Mouse (Mus musculus) MEL (cell line): Measurements from ENCODE around the gene Zfp362. TPM values are rescaled to one million over a fixed set of nuclear protein-coding genes. Genes with fewer than 3 reads are reported as not detected.

Experiments
- DNase-seq: peaks from one replicate; pipeline ENCODE4 v3.0.0; 2011; ENCODE audit warnings: low read depth, low spot score
- H3K27ac ChIP-seq: 2 replicates; pipeline ENCODE4 v1.5.1; 2012; ENCODE audit warnings: low read depth, mild to moderate bottlenecking, control low read depth, low read length, moderate library complexity; ENCODE audit not compliant: control insufficient read depth
- H3K27me3 ChIP-seq, 2 experiments: fragments of 150-350 bp in 1 of 2; sonication (generic) in 1 of 2; 2 replicates each; pipeline ENCODE4 v1.6.1; 2012; ENCODE audit warnings: low read length in 2 of 2, mild to moderate bottlenecking in 2 of 2, improper control_type of control experiment in 1 of 2, moderate library complexity in 1 of 2; ENCODE audit not compliant: insufficient read depth in 2 of 2, control insufficient read depth in 1 of 2
- H3K36me3 ChIP-seq, 2 experiments: 2 replicates each; pipeline ENCODE4 v1.6.1; 2012 to 2014; ENCODE audit warnings: low read length in 2 of 2, improper control_type of control experiment in 1 of 2, inconsistent platforms in 1 of 2, mild to moderate bottlenecking in 1 of 2; ENCODE audit not compliant: insufficient read depth in 2 of 2, control insufficient read depth in 1 of 2
- H3K4me1 ChIP-seq, 2 experiments: fragments of 150-350 bp in 1 of 2; sonication (generic) in 1 of 2; 2 replicates each; pipeline ENCODE4 v1.6.1; 2012; ENCODE audit warnings: low read length in 2 of 2, improper control_type of control experiment in 1 of 2, mild to moderate bottlenecking in 1 of 2; ENCODE audit not compliant: insufficient read depth in 2 of 2, control insufficient read depth in 1 of 2
- H3K4me3 ChIP-seq, 2 experiments: fragments of 150-350 bp in 1 of 2; sonication (generic) in 1 of 2; 2 replicates each; pipeline ENCODE4 v1.5.1; 2012; ENCODE audit warnings: low read depth in 2 of 2, low read length in 2 of 2, mild to moderate bottlenecking in 2 of 2, moderate library complexity in 2 of 2, control low read depth in 1 of 2, improper control_type of control experiment in 1 of 2; ENCODE audit not compliant: control insufficient read depth in 1 of 2, insufficient read depth in 1 of 2
- H3K79me2 ChIP-seq: 2 replicates; pipeline ENCODE4 v1.6.1; 2012; ENCODE audit warnings: mild to moderate bottlenecking, low read length, moderate library complexity; ENCODE audit not compliant: control insufficient read depth, poor library complexity, insufficient read depth
- H3K9ac ChIP-seq: 2 replicates; pipeline ENCODE4 v1.6.1; 2012; ENCODE audit warnings: low read depth, mild to moderate bottlenecking, control low read depth, low read length, moderate library complexity; ENCODE audit not compliant: control insufficient read depth, poor library complexity, severe bottlenecking
- H3K9me3 ChIP-seq: fragments of 150-350 bp; sonication (generic); replicated peaks from 2 replicates; pipeline ENCODE4 v1.6.1; 2012; ENCODE audit warnings: mild to moderate bottlenecking, low read length, improper control_type of control experiment, moderate library complexity; ENCODE audit not compliant: insufficient read depth
- BHLHE40 ChIP-seq: IDR thresholded peaks from 2 replicates; pipeline ENCODE4 v1.6.1; 2012; ENCODE audit warnings: low read depth, mild to moderate bottlenecking, inconsistent platforms, low read length, improper control_type of control experiment, borderline replicate concordance
- CHD2 ChIP-seq: IDR thresholded peaks from 2 replicates; pipeline ENCODE4 v1.6.1; 2011; ENCODE audit warnings: low read length, improper control_type of control experiment
- CTCF ChIP-seq, 3 experiments: IDR thresholded peaks in 2 of 3; conservative IDR thresholded peaks in 1 of 3; 2 replicates each; pipeline ENCODE4 v1.5.1; 2011 to 2012; ENCODE audit warnings: low read length in 3 of 3, low read depth in 2 of 3, mild to moderate bottlenecking in 2 of 3, improper control_type of control experiment in 1 of 3, inconsistent platforms in 1 of 3, mixed read lengths in 1 of 3, moderate library complexity in 1 of 3; ENCODE audit not compliant: control insufficient read depth in 1 of 3, insufficient read depth in 1 of 3, poor library complexity in 1 of 3, severe bottlenecking in 1 of 3
- E2F4 ChIP-seq: IDR thresholded peaks from 2 replicates; pipeline ENCODE4 v1.6.1; 2011; ENCODE audit warnings: low read depth, low read length, improper control_type of control experiment, borderline replicate concordance
- EP300 ChIP-seq, 2 experiments: IDR thresholded peaks; 2 replicates each; pipeline ENCODE4 v1.6.1; 2011; ENCODE audit warnings: improper control_type of control experiment in 2 of 2, low read length in 2 of 2, low read depth in 1 of 2, mild to moderate bottlenecking in 1 of 2
- ETS1 ChIP-seq: IDR thresholded peaks from 2 replicates; pipeline ENCODE4 v1.6.1; 2012; ENCODE audit warnings: low read depth, mild to moderate bottlenecking, inconsistent platforms, low read length, improper control_type of control experiment, moderate library complexity
- MAX ChIP-seq: IDR thresholded peaks from 2 replicates; pipeline ENCODE4 v1.6.1; 2011; ENCODE audit warnings: low read length, improper control_type of control experiment
- MAZ ChIP-seq: IDR thresholded peaks from 2 replicates; pipeline ENCODE4 v1.6.1; 2012; ENCODE audit warnings: low read depth, mild to moderate bottlenecking, inconsistent platforms, low read length, improper control_type of control experiment
- MYB ChIP-seq: IDR thresholded peaks from 2 replicates; pipeline ENCODE4 v1.6.1; 2011; ENCODE audit warnings: mild to moderate bottlenecking, low read depth, low read length, improper control_type of control experiment
- NRF1 ChIP-seq: IDR thresholded peaks from 2 replicates; pipeline ENCODE4 v1.6.1; 2014; ENCODE audit warnings: low read depth, mild to moderate bottlenecking, inconsistent platforms, low read length, improper control_type of control experiment, moderate library complexity; ENCODE audit not compliant: poor library complexity, insufficient read depth, severe bottlenecking
- POLR2AphosphoS2 ChIP-seq: IDR thresholded peaks from 2 replicates; pipeline ENCODE4 v1.6.1; 2011; ENCODE audit warnings: low read length, improper control_type of control experiment
- POLR2AphosphoS5 ChIP-seq: IDR thresholded peaks from 2 replicates; pipeline ENCODE4 v1.6.1; 2012; ENCODE audit warnings: low read depth, borderline replicate concordance, mild to moderate bottlenecking, inconsistent platforms, low read length, moderate library complexity, mixed read lengths
- RAD21 ChIP-seq: IDR thresholded peaks from 2 replicates; pipeline ENCODE4 v1.6.1; 2011; ENCODE audit warnings: mild to moderate bottlenecking, low read depth, low read length, improper control_type of control experiment
- SIN3A ChIP-seq: IDR thresholded peaks from 2 replicates; pipeline ENCODE4 v1.6.1; 2012; ENCODE audit warnings: low read length, improper control_type of control experiment, inconsistent platforms
- SMC3 ChIP-seq: IDR thresholded peaks from 2 replicates; pipeline ENCODE4 v1.6.1; 2011; ENCODE audit warnings: low read depth, low read length, improper control_type of control experiment
- TAL1 ChIP-seq: IDR thresholded peaks from 2 replicates; pipeline ENCODE4 v1.6.1; 2012; ENCODE audit warnings: mild to moderate bottlenecking, inconsistent platforms, low read length, moderate library complexity, mixed read lengths
- UBTF ChIP-seq: IDR thresholded peaks from 2 replicates; pipeline ENCODE4 v1.6.1; 2012; ENCODE audit warnings: low read depth, mild to moderate bottlenecking, inconsistent platforms, low read length, improper control_type of control experiment, moderate library complexity, borderline replicate concordance; ENCODE audit not compliant: insufficient read depth
- ZC3H11A ChIP-seq: IDR thresholded peaks from 2 replicates; pipeline ENCODE4 v1.6.1; 2012; ENCODE audit warnings: low read depth, mild to moderate bottlenecking, inconsistent platforms, low read length, improper control_type of control experiment
- ZMIZ1 ChIP-seq: IDR thresholded peaks from 2 replicates; pipeline ENCODE4 v1.6.1; 2012; ENCODE audit warnings: low read depth, mild to moderate bottlenecking, inconsistent platforms, low read length, improper control_type of control experiment, moderate library complexity
- ZNF384 ChIP-seq: IDR thresholded peaks from 2 replicates; pipeline ENCODE4 v1.6.1; 2012; ENCODE audit warnings: low read depth, mild to moderate bottlenecking, inconsistent platforms, low read length, improper control_type of control experiment
- polyA plus RNA-seq, 2 experiments: library from polyadenylated mRNA; stranded (reverse) in 1 of 2; unstranded in 1 of 2; fragments of >175 nt in 1 of 2; fragments of >200 nt in 1 of 2; gene quantifications; 2 replicates each; pipeline versions ENCODE4 v1.2.1 to v1.2.4; 2012; ENCODE audit warnings: low replicate concordance in 2 of 2, low read depth in 1 of 2; ENCODE audit not compliant: insufficient read length in 2 of 2, insufficient read depth in 1 of 2, missing spikeins in 1 of 2
- total RNA-seq: library from RNA; depleted of rRNA; stranded (reverse); fragments of 300-350 nt; gene quantifications from 2 replicates; pipeline ENCODE4 v1.2.3, GENCODE M21; 2012

Zfp362 gene
- total and polyA plus RNA-seq, 3 experiments: 2.4 to 30.1 TPM; not detected in 1

DNA sequence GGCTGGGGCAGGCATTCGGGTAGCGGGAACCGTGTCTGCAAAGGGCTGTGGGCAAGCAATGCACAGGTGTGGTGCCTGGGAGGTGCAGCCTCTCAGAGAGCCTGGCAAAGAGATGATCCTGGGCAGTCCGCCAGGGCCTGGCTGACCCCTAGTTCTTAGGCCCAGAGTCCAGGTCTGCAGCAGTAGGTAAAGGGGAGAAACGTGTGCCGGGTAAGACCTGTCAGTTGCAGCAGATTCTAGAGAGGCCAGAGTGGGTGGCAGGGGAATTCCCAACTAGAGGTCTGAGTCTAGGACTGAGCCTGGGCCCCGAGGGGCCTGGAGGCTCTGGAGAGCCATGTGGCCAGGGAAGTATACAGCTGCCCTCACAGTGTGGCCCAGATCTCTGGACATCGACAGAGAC is 11.6 kb downstream of the Zfp362 start:
- H3K9me3 ChIP-seq: no peaks in the 10 kb centered on the region
- no peaks in the 10 kb centered on the region for H3K36me3 ChIP-seq
- no peak for DNase-seq
- H3K9ac ChIP-seq: no peak overlapping the region
- H3K4me3 ChIP-seq: no peak overlapping the region
- H3K79me2 ChIP-seq: no peaks in the 10 kb centered on the region
- H3K27ac ChIP-seq: no peak overlapping the region
- no peak for TF ChIP-seq TAL1
- TF ChIP-seq ETS1: no peak
- no peak for TF ChIP-seq MYB
- TF ChIP-seq RAD21: no peak
- no peak for TF ChIP-seq CTCF (IDR thresholded peaks at IDR 0.05 in 2 of 3, conservative IDR thresholded peaks at IDR 0.05 in 1 of 3; ENCODE audit: control insufficient read depth in 1 of 3, insufficient read depth in 1 of 3, low read depth in 2 of 3, low read length in 3 of 3, poor library complexity in 1 of 3, severe bottlenecking in 1 of 3)
- TF ChIP-seq NRF1: no peak
- no peak for TF ChIP-seq POLR2AphosphoS5
- TF ChIP-seq SIN3A: no peak
- no peak for TF ChIP-seq CHD2
- no peaks in the 10 kb centered on the region for H3K27me3 ChIP-seq
- peaks cover 0 to 10% of the 10 kb centered on the region in 2 experiments; a peak in 1 of 4 replicates for H3K4me1 ChIP-seq

DNA sequence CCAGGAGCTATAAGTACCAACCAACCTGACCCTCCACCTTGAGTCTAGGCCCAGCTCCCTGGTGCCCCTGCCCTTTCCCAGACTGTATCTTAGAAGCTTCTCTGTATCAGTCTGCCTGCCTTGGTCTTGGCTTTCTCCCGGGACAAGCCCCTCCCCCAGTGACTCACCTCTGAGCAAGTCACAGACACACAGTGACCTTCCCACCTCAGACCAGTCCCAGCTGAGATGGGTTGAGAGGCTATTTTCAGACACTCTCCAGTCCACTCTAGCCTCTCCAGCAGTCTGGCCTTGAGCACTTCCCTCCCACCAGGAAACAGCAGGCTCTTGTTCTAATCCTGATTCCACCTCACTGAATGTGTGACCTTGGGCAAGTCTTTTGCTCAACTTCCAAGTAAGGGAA is 12.1 kb downstream of the Zfp362 start:
- no peak overlapping the region for H3K9ac ChIP-seq

DNA sequence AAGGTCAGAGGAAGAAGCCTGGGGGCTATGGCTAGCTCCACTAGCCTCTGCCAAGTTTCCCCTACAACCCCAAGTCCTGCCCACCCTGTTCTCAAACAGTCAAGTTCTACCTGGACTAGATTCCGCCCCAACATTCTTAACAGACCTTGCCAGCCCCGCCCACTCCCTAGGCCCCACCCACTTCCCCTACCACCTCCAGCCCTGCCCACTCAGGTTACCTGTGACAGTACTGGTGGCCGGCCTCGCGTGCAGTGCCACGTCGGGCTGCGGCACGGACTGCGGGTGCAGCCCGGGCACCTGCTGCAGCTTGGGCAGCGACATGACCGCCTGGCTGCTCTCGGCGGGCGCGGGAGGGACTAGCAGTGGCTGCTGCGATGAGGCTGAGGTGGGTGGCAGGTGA is 16.2 kb downstream of the Zfp362 start:
- no peaks in the 10 kb centered on the region for H3K4me1 ChIP-seq

More for the DNA sequence above, 12.1 kb downstream of the Zfp362 start:
- Histone ChIP-seq H3K4me1 (peaks cover 0 to 10% of the 10 kb centered on the region in 2 experiments; a peak in 1 of 4 replicates), H3K27ac (no peak overlapping the region), H3K4me3 (no peak overlapping the region), H3K27me3 (no peaks in the 10 kb centered on the region), H3K9me3 (no peaks in the 10 kb centered on the region), H3K36me3 (no peaks in the 10 kb centered on the region), H3K79me2 (no peaks in the 10 kb centered on the region)
- TF ChIP-seq CTCF (IDR thresholded peaks at IDR 0.05 in 2 of 3, conservative IDR thresholded peaks at IDR 0.05 in 1 of 3; ENCODE audit: control insufficient read depth in 1 of 3, insufficient read depth in 1 of 3, low read depth in 2 of 3, low read length in 3 of 3, poor library complexity in 1 of 3, severe bottlenecking in 1 of 3) (no peak), ZNF384 (no peak), UBTF (no peak), CHD2 (no peak), BHLHE40 (no peak), E2F4 (no peak), MAZ (no peak), ZMIZ1 (no peak), POLR2AphosphoS2 (no peak), EP300 (IDR thresholded peaks at IDR 0.05; ENCODE audit: low read depth in 1 of 2, low read length in 2 of 2) (no peak), SMC3 (no peak), MYB (no peak)
- no peak for DNase-seq

More for the DNA sequence above, 16.2 kb downstream of the Zfp362 start:
- no peaks in the 10 kb centered on the region for H3K27me3 ChIP-seq
- H3K27ac ChIP-seq: no peak overlapping the region
- H3K9me3 ChIP-seq: no peaks in the 10 kb centered on the region
- no peak for TF ChIP-seq ZC3H11A
- no peak for TF ChIP-seq MYB
- no peak for TF ChIP-seq EP300 (IDR thresholded peaks at IDR 0.05; ENCODE audit: low read depth in 1 of 2, low read length in 2 of 2)
- no peak for TF ChIP-seq MAX
- TF ChIP-seq, all 39 proteins: peak for 0
- DNase-seq: no peak
- Histone ChIP-seq H3K36me3 (no peaks in the 10 kb centered on the region; a peak in 1 of 4 replicates), H3K9ac (no peak overlapping the region), H3K4me3 (no peak overlapping the region), H3K79me2 (no peaks in the 10 kb centered on the region)
